Mouse (Mus musculus): ENCODE results near the gene Tmod4. TPM values are rescaled to one million over a fixed set of nuclear protein-coding genes. Genes with fewer than 3 reads are reported as not detected.

Gene Tmod4
- polyA plus RNA-seq, 1 experiment from 2014 or later, result 2.9 TPM

DNA sequence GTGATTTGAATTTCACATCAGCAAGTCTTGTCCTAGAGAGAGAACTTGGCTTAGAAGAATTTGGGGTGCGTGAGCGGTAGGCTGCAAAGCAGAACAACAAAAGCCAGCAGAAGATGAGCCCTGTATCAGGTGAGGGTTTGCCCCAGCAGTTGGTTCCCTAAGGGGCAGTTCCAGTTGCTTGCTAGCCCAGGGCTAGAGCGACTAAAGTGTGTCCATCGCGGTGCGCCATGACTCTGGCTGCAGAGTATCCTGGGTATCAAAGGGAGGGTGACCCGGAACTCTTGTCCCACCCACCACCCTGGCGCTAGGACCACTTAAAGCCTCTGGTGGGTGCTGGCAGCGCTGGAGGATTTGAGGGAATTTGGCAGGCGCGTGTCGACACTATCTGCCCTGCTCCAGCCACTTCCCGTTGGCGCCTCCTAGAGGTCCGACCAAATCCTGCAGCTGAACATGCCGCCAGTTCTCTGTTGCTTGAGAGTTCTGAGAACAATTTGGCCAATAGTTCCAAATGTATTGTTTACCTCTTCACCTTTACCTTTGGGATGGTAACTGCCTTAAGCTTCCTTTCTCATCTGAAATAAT, 49.8 kb downstream of the Tmod4 start:
- Histone ChIP-seq H3K4me1 (ENCODE audit: insufficient read depth, low read depth, low read length) (0 out of 2 replicates have a peak, but pooled peaks cover 6% of the 10 kb centered on the region), H3K4me2 (replicated peaks; ENCODE audit: low read depth, low read length) (peak overlapping the region; percentile 69), H3K27me3 (replicated peaks; ENCODE audit: insufficient read depth, low read length) (peaks cover 11% of the 10 kb centered on the region), H3K4me3 (ENCODE audit: low read depth, low read length) (0 out of 2 replicates have a peak overlapping the region, but pooled peaks have one; percentile 10), H3K36me3 (ENCODE audit: insufficient read depth, low read length) (no peaks in the 10 kb centered on the region), H3K9me3 (ENCODE audit: low read length) (no peaks in the 10 kb centered on the region), H3K27ac (ENCODE audit: low read length) (no peak overlapping the region), H3K9ac (replicated peaks; ENCODE audit: low read depth) (no peak overlapping the region)
- peak; percentile 91 for DNase-seq (ENCODE audit: low spot score)
- ATAC-seq, result peak; percentile 63
- TF ChIP-seq EP300 (IDR thresholded peaks at IDR 0.05) (no peak), CTCF (IDR thresholded peaks at IDR 0.05) (peak; percentile 94)
- 7% methylated on average over 16 of the region's 16 CpGs for WGBS

DNA sequence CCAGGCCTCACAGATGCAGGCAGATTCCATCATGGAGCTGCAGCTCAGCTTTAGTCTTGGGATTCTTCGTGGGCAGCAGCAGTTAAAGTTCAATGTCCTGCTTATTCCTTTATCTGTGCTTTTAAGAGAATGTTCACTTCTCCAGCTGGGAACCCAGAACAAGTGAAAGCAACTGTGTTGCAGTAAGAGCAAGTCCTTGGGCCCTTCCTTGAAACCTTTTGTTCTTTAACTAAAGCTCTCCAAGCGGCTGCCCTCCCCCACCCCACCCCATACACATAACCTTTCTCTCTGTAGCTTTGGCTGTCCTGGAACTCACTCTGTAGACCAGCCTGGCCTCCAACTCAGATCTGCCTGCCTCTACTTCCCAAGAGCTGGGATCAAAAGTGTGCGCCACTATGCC, 52.2 kb downstream of the Tmod4 start:
- Histone ChIP-seq H3K36me3 (ENCODE audit: insufficient read depth, low read length) (no peaks in the 10 kb centered on the region), H3K9ac (replicated peaks; ENCODE audit: low read depth) (no peak overlapping the region), H3K4me3 (ENCODE audit: low read depth, low read length) (no peak overlapping the region), H3K27ac (ENCODE audit: low read length) (no peak overlapping the region), H3K4me1 (ENCODE audit: insufficient read depth, low read depth, low read length) (0 out of 2 replicates have a peak, but pooled peaks cover 6% of the 10 kb centered on the region), H3K27me3 (replicated peaks; ENCODE audit: insufficient read depth, low read length) (peaks cover 11% of the 10 kb centered on the region), H3K9me3 (ENCODE audit: low read length) (no peaks in the 10 kb centered on the region), H3K4me2 (replicated peaks; ENCODE audit: low read depth, low read length) (no peak overlapping the region)
- ATAC-seq (no peak), DNase-seq (ENCODE audit: low spot score) (no peak)
- no peak for TF ChIP-seq EP300 (IDR thresholded peaks at IDR 0.05)
- no peak for TF ChIP-seq CTCF (IDR thresholded peaks at IDR 0.05)
- 68% methylated on average over 3 of the region's 3 CpGs for WGBS

DNA sequence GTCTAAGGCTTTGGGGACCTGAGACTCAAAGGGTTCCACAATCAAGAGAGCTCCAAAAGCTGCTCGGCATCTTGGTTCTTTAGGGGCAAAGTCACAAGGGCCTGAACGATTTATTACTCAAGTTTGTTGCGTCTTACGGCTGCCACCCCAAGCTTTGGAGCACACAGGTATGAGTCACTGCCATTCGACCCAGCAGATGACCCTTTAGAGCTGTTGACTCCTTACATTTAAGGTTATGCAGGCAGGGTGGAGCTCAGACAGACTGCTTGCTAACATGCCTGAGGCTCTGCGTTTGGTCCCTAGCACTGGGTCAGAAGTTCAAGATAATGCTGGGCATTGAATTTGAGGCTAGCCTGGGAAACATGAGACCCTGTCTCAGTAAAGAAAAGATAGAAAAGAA, 53.3 kb downstream of the Tmod4 start:
- no peak for ATAC-seq
- no peak overlapping the region for H3K9ac ChIP-seq (replicated peaks; ENCODE audit: low read depth)
- H3K4me2 ChIP-seq (replicated peaks; ENCODE audit: low read depth, low read length), result no peak overlapping the region
- no peak overlapping the region for H3K4me3 ChIP-seq (ENCODE audit: low read depth, low read length)
- no peak for TF ChIP-seq EP300 (IDR thresholded peaks at IDR 0.05)
- no peak for TF ChIP-seq CTCF (IDR thresholded peaks at IDR 0.05)
- 0 out of 2 replicates have a peak, but pooled peaks cover 6% of the 10 kb centered on the region for H3K4me1 ChIP-seq (ENCODE audit: insufficient read depth, low read depth, low read length)
- DNase-seq (ENCODE audit: low spot score), result peak; percentile 45
- no peaks in the 10 kb centered on the region for H3K36me3 ChIP-seq (ENCODE audit: insufficient read depth, low read length)
- no peaks in the 10 kb centered on the region for H3K9me3 ChIP-seq (ENCODE audit: low read length)
- H3K27ac ChIP-seq (ENCODE audit: low read length), result no peak overlapping the region
- peaks cover 3% of the 10 kb centered on the region for H3K27me3 ChIP-seq (replicated peaks; ENCODE audit: insufficient read depth, low read length)
- 50% methylated on average over 6 of the region's 6 CpGs for WGBS

Small RNA genes within 50 kb of the gene (microRNA-seq; reads per million reads assigned to microRNA genes)
- gene Mir8099-1, result not detected

Other genes starting within 250 kb of the Tmod4 start
- 234 and 249 TPM in 2 replicates for gene Psmb4, start 237.5 kb upstream of the Tmod4 start, polyA plus RNA-seq (2015; fragmentation: Nextera tagmentation; extraction: Ambion mirVana)
- 1,021 and 1,046 TPM in 2 replicates for gene Selenbp1, start 191.4 kb upstream of the Tmod4 start, polyA plus RNA-seq (2015; fragmentation: Nextera tagmentation; extraction: Ambion mirVana)
- gene Rfx5, start 170.4 kb upstream of the Tmod4 start, polyA plus RNA-seq (2015; fragmentation: Nextera tagmentation; extraction: Ambion mirVana), result 3.3 and 3.5 TPM in 2 replicates
- 13.6 and 15.6 TPM in 2 replicates for gene Pi4kb, start 149.7 kb upstream of the Tmod4 start, polyA plus RNA-seq (2015; fragmentation: Nextera tagmentation; extraction: Ambion mirVana)
- gene Zfp687, start 109.0 kb upstream of the Tmod4 start, polyA plus RNA-seq (2015; fragmentation: Nextera tagmentation; extraction: Ambion mirVana), result 9.9 and 10.1 TPM in 2 replicates
- 170 and 185 TPM in 2 replicates for gene Psmd4, start 81.9 kb upstream of the Tmod4 start, polyA plus RNA-seq (2015; fragmentation: Nextera tagmentation; extraction: Ambion mirVana)
- 18.1 and 18.6 TPM in 2 replicates for gene Pip5k1a, start 17.5 kb upstream of the Tmod4 start, polyA plus RNA-seq (2015; fragmentation: Nextera tagmentation; extraction: Ambion mirVana)
- gene Vps72, start 13.5 kb upstream of the Tmod4 start, polyA plus RNA-seq (2015; fragmentation: Nextera tagmentation; extraction: Ambion mirVana), result 82.9 and 84.0 TPM in 2 replicates
- 51.8 and 54.1 TPM in 2 replicates for gene Scnm1, start 9.5 kb downstream of the Tmod4 start, polyA plus RNA-seq (2015; fragmentation: Nextera tagmentation; extraction: Ambion mirVana)
- gene Lysmd1, start 9.6 kb downstream of the Tmod4 start, polyA plus RNA-seq (2015; fragmentation: Nextera tagmentation; extraction: Ambion mirVana), result 13.3 and 14.0 TPM in 2 replicates
- gene Tnfaip8l2, start 17.9 kb downstream of the Tmod4 start, polyA plus RNA-seq (2015; fragmentation: Nextera tagmentation; extraction: Ambion mirVana), result 9.0 and 9.7 TPM in 2 replicates
- gene Sema6c, start 36.0 kb downstream of the Tmod4 start, polyA plus RNA-seq (2015; fragmentation: Nextera tagmentation; extraction: Ambion mirVana), result 1.3 and 1.8 TPM in 2 replicates
- gene Gabpb2, start 93.4 kb downstream of the Tmod4 start, polyA plus RNA-seq (2015; fragmentation: Nextera tagmentation; extraction: Ambion mirVana), result 4.3 and 4.7 TPM in 2 replicates
- 104 and 120 TPM in 2 replicates for gene Cdc42se1, start 104.3 kb downstream of the Tmod4 start, polyA plus RNA-seq (2015; fragmentation: Nextera tagmentation; extraction: Ambion mirVana)
- 5.9 and 6.5 TPM in 2 replicates for gene Mllt11, start 107.7 kb downstream of the Tmod4 start, polyA plus RNA-seq (2015; fragmentation: Nextera tagmentation; extraction: Ambion mirVana)
- 1.5 and 1.6 TPM in 2 replicates for gene Gm128, start 117.1 kb downstream of the Tmod4 start, polyA plus RNA-seq (2015; fragmentation: Nextera tagmentation; extraction: Ambion mirVana)
- gene Bnipl, start 126.7 kb downstream of the Tmod4 start, polyA plus RNA-seq (2015; fragmentation: Nextera tagmentation; extraction: Ambion mirVana), result 2.5 and 2.8 TPM in 2 replicates
- 65.8 and 68.0 TPM in 2 replicates for gene Mindy1, start 156.9 kb downstream of the Tmod4 start, polyA plus RNA-seq (2015; fragmentation: Nextera tagmentation; extraction: Ambion mirVana)
- gene Prune1, start 157.6 kb downstream of the Tmod4 start, polyA plus RNA-seq (2015; fragmentation: Nextera tagmentation; extraction: Ambion mirVana), result 11.6 and 14.5 TPM in 2 replicates
- 1.4 and 1.6 TPM in 2 replicates for gene Anxa9, start 182.7 kb downstream of the Tmod4 start, polyA plus RNA-seq (2015; fragmentation: Nextera tagmentation; extraction: Ambion mirVana)
- 291 and 299 TPM in 2 replicates for gene Cers2, start 190.3 kb downstream of the Tmod4 start, polyA plus RNA-seq (2015; fragmentation: Nextera tagmentation; extraction: Ambion mirVana)
- 11.5 and 13.2 TPM in 2 replicates for gene Setdb1, start 232.7 kb downstream of the Tmod4 start, polyA plus RNA-seq (2015; fragmentation: Nextera tagmentation; extraction: Ambion mirVana)

Data from lung, postnatal 0 days (tissue).